Mouse (Mus musculus) midbrain, embryonic 10.5 days (tissue): ENCODE data around the gene Olfr688. TPM values are rescaled to one million over a fixed set of nuclear protein-coding genes. Genes with fewer than 3 reads are reported as not detected.

Experiments used
- DNase-seq: peaks from one replicate; pipeline ENCODE4 v3.0.0-alpha.2; 2017; ENCODE audit warnings: low spot score
- H3K27ac ChIP-seq: fragments of 300-500 bp; sonication (generic); replicated peaks from 2 replicates; pipeline ENCODE4 v1.5.1; 2016; ENCODE audit warnings: mild to moderate bottlenecking
- H3K27me3 ChIP-seq: fragments of 300-500 bp; sonication (generic); 2 replicates; pipeline ENCODE4 v1.6.1; 2016; ENCODE audit warnings: low read depth, mild to moderate bottlenecking; ENCODE audit not compliant: poor library complexity, severe bottlenecking
- H3K36me3 ChIP-seq: fragments of 300-500 bp; sonication (generic); 2 replicates; pipeline ENCODE4 v1.6.1; 2016; ENCODE audit warnings: mild to moderate bottlenecking, moderate library complexity
- H3K4me1 ChIP-seq: fragments of 300-500 bp; sonication (generic); 2 replicates; pipeline ENCODE4 v1.6.1; 2016
- H3K4me3 ChIP-seq: fragments of 300-500 bp; sonication (generic); 2 replicates; pipeline ENCODE4 v1.5.1; 2016; ENCODE audit warnings: mild to moderate bottlenecking, moderate library complexity
- H3K9me3 ChIP-seq: fragments of 300-500 bp; sonication (generic); replicated peaks from 2 replicates; pipeline ENCODE4 v1.6.1; 2016; ENCODE audit warnings: mild to moderate bottlenecking
- WGBS: fragments of 180-500 bp; shearing (Covaris S2); methylation state at CpG from one replicate; pipeline ENCODE4 v1.1.7; 2016; 5-methylcytosine and 5-hydroxymethylcytosine counted together
- polyA plus RNA-seq: library from polyadenylated mRNA; unstranded; fragments of >200 nt; fragmentation: Nextera tagmentation; extraction: Ambion mirVana; gene quantifications from 2 replicates; pipeline ENCODE4 v1.2.1, GENCODE M21; 2016

Olfr688 gene
- not detected in 2 replicates for polyA plus RNA-seq

- WGBS: 81% methylated on average over 6 of the region's 6 CpGs
- no peaks in the 10 kb centered on the region for H3K36me3 ChIP-seq
- DNase-seq: no peak
These were observed at the start of gene Olfr688 for GRCm38 (mm10) chr7:105287795-105288194. Gene Olfr688 (plus strand): TSS chr7:105288095.

GRCm38 (mm10) chr7:105247671-105248070 lies 40.2 kb upstream of the Olfr688 start:
- no peak overlapping the region for H3K4me3 ChIP-seq
- H3K9me3 ChIP-seq: no peaks in the 10 kb centered on the region
- H3K4me1 ChIP-seq: no peaks in the 10 kb centered on the region
- no peak for DNase-seq
- WGBS: 83% methylated on average over 3 of the region's 3 CpGs
- H3K27ac ChIP-seq: no peak overlapping the region
- no peaks in the 10 kb centered on the region for H3K36me3 ChIP-seq
- no peaks in the 10 kb centered on the region for H3K27me3 ChIP-seq

More at GRCm38 (mm10) chr7:105287795-105288194, at the start of gene Olfr688:
- Histone ChIP-seq H3K27me3 (no peaks in the 10 kb centered on the region), H3K27ac (no peak within 1 kb of the TSS), H3K4me1 (peaks cover 2% of the 10 kb centered on the region), H3K4me3 (no peak within 1 kb of the TSS), H3K9me3 (no peaks in the 10 kb centered on the region)

GRCm38 (mm10) chr7:105248197-105248596 lies 39.7 kb upstream of the Olfr688 start:
- no peaks in the 10 kb centered on the region for H3K27me3 ChIP-seq
- DNase-seq: no peak
- WGBS: 72% methylated on average over 1 of the region's 1 CpGs
- no peaks in the 10 kb centered on the region for H3K9me3 ChIP-seq
- H3K27ac ChIP-seq: no peak overlapping the region
- no peaks in the 10 kb centered on the region for H3K4me1 ChIP-seq
- H3K36me3 ChIP-seq: no peaks in the 10 kb centered on the region
- no peak overlapping the region for H3K4me3 ChIP-seq

- Histone ChIP-seq H3K36me3 (no peaks in the 10 kb centered on the region), H3K4me1 (no peaks in the 10 kb centered on the region), H3K9me3 (no peaks in the 10 kb centered on the region), H3K27me3 (no peaks in the 10 kb centered on the region), H3K4me3 (no peak overlapping the region), H3K27ac (no peak overlapping the region)
- no peak for DNase-seq
- 65% methylated on average over 5 of the region's 5 CpGs for WGBS
These were observed 31.2 kb upstream of the Olfr688 start for GRCm38 (mm10) chr7:105256656-105257055.

GRCm38 (mm10) chr7:105272426-105272825 lies 15.5 kb upstream of the Olfr688 start:
- no peaks in the 10 kb centered on the region for H3K36me3 ChIP-seq
- WGBS: 66% methylated on average over 7 of the region's 7 CpGs
- no peaks in the 10 kb centered on the region for H3K4me1 ChIP-seq
- no peaks in the 10 kb centered on the region for H3K9me3 ChIP-seq
- H3K27ac ChIP-seq: no peak overlapping the region
- H3K4me3 ChIP-seq: no peak overlapping the region
- DNase-seq: no peak
- H3K27me3 ChIP-seq: no peaks in the 10 kb centered on the region

GRCm38 (mm10) chr7:105290051-105290450 lies 2.2 kb downstream of the Olfr688 start:
- Histone ChIP-seq H3K4me1 (no peaks in the 10 kb centered on the region), H3K4me3 (no peak overlapping the region), H3K36me3 (no peaks in the 10 kb centered on the region), H3K27ac (no peak overlapping the region), H3K9me3 (no peaks in the 10 kb centered on the region), H3K27me3 (no peaks in the 10 kb centered on the region)
- no peak for DNase-seq

- no peak within 1 kb of the TSS for H3K27ac ChIP-seq
- H3K4me1 ChIP-seq: no peaks in the 10 kb centered on the region
- no peak for DNase-seq
- H3K4me3 ChIP-seq: no peak within 1 kb of the TSS
- 83% methylated on average over 1 of the region's 1 CpGs for WGBS
- no peaks in the 10 kb centered on the region; the same call in 1 of the 2 replicates for H3K9me3 ChIP-seq
- H3K36me3 ChIP-seq: no peaks in the 10 kb centered on the region
- H3K27me3 ChIP-seq: no peaks in the 10 kb centered on the region
These were observed 23.0 kb downstream of the Olfr688 start, which contains the start of gene Olfr689 for GRCm38 (mm10) chr7:105310865-105311264. Gene Olfr689 (plus strand): TSS chr7:105311165.

GRCm38 (mm10) chr7:105325302-105325701 lies 37.4 kb downstream of the Olfr688 start:
- Histone ChIP-seq H3K4me3 (no peak overlapping the region), H3K27me3 (no peaks in the 10 kb centered on the region)
- WGBS: 80% methylated on average over 2 of the region's 2 CpGs

GRCm38 (mm10) chr7:105334004-105334403 lies 46.1 kb downstream of the Olfr688 start, which contains the start of gene Olfr690:
Gene Olfr690 (minus strand): TSS chr7:105334104.
- Histone ChIP-seq H3K4me1 (no peaks in the 10 kb centered on the region), H3K36me3 (no peaks in the 10 kb centered on the region), H3K9me3 (no peaks in the 10 kb centered on the region), H3K4me3 (no peak within 1 kb of the TSS), H3K27ac (no peak within 1 kb of the TSS), H3K27me3 (no peaks in the 10 kb centered on the region)
- WGBS: 80% methylated on average over 1 of the region's 1 CpGs
- DNase-seq: no peak

More at GRCm38 (mm10) chr7:105325302-105325701, 37.4 kb downstream of the Olfr688 start:
- DNase-seq: no peak
- no peak overlapping the region for H3K27ac ChIP-seq
- H3K9me3 ChIP-seq: no peaks in the 10 kb centered on the region
- H3K4me1 ChIP-seq: no peaks in the 10 kb centered on the region
- H3K36me3 ChIP-seq: no peaks in the 10 kb centered on the region

Other genes with a start within 250 kb of the Olfr688 start
- gene Olfr677, start 236.7 kb upstream of the Olfr688 start, polyA plus RNA-seq: not detected in 2 replicates
- not detected in 2 replicates for gene Olfr678, start 223.6 kb upstream of the Olfr688 start, polyA plus RNA-seq
- not detected in 2 replicates for gene Olfr679, start 206.9 kb upstream of the Olfr688 start, polyA plus RNA-seq
- gene Olfr680-ps1, start 195.3 kb upstream of the Olfr688 start, polyA plus RNA-seq: not detected in 2 replicates
- gene Olfr681, start 171.3 kb upstream of the Olfr688 start, polyA plus RNA-seq: not detected in 2 replicates
- gene Olfr683, start 141.1 kb upstream of the Olfr688 start, polyA plus RNA-seq: not detected in 2 replicates
- not detected in 2 replicates for gene Olfr684, start 124.4 kb upstream of the Olfr688 start, polyA plus RNA-seq
- gene Olfr685, start 102.1 kb upstream of the Olfr688 start, polyA plus RNA-seq: not detected in 2 replicates
- gene Olfr686, start 80.6 kb upstream of the Olfr688 start, polyA plus RNA-seq: not detected in 2 replicates
- gene Olfr689, start 23.1 kb downstream of the Olfr688 start, polyA plus RNA-seq: 0.02 TPM in 1 of 2 replicates, not detected in the other
- gene Olfr690, start 46.0 kb downstream of the Olfr688 start, polyA plus RNA-seq: not detected in 2 replicates
- gene Olfr691, start 54.2 kb downstream of the Olfr688 start, polyA plus RNA-seq: not detected in 2 replicates
- not detected in 2 replicates for gene Olfr692, start 80.1 kb downstream of the Olfr688 start, polyA plus RNA-seq
- not detected in 2 replicates for gene Gm5901, start 86.9 kb downstream of the Olfr688 start, polyA plus RNA-seq
- 38.6 and 39.3 TPM in 2 replicates for gene Fam160a2, start 112.0 kb downstream of the Olfr688 start, polyA plus RNA-seq
- gene Cnga4, start 116.5 kb downstream of the Olfr688 start, polyA plus RNA-seq: 0.12 TPM in 1 of 2 replicates, not detected in the other
- 0.20 and 0.27 TPM in 2 replicates for gene Cckbr, start 137.6 kb downstream of the Olfr688 start, polyA plus RNA-seq
- 19.8 and 20.5 TPM in 2 replicates for gene Cavin3, start 194.2 kb downstream of the Olfr688 start, polyA plus RNA-seq